Mouse (Mus musculus): ENCODE results near the gene Tle2.

Gene Tle2

DNA sequence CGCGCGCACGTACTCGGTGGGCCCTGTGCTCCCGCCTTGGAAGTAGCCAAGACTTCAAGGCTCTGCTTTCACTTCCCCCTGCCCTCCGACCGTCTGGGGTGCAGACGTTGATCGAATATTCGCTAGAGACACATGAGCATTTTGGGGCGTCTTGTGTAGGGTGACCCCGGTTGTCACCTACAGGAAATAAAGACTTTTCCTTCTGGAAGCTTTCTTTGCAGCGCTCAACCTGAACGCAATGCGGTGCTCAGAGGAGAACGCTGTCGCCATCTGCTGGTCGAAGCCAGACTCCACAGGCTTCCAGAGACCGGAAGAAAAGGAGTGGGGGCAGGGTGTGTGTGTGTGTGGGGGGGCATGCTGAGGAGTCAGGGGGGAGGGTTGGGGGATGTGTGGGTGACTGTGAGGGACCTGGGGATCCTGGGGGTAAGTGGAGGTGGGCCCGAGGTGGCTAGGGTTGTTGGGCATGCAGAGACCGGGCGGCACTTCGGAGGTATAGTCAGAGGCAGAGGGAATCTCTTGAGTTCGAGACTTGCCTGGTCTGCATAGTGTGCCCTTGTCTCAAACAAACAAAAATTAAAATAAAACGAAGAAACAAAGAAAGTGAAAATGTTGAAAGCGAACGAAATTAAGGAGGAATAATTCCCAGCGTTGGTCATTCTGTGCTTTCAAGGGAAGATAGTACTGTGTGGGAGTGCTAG lies 30.8 kb downstream of the Tle2 start:
- DNase-seq (ENCODE audit: low spot score in 2 of 2) = peak; percentile 87 to 92

- DNase-seq (ENCODE audit: low spot score in 2 of 2) = no peak
Measured at GRCm38 (mm10) chr10:81605666-81605973, 31.3 kb downstream of the Tle2 start.

GRCm38 (mm10) chr10:81605974-81606751 lies 31.8 kb downstream of the Tle2 start, which contains the start of gene BC025920:
Gene BC025920 (plus strand): TSS chr10:81606270.
- peak; percentile 91 to 94 for DNase-seq (ENCODE audit: low spot score in 2 of 2)

- DNase-seq (ENCODE audit: low spot score in 2 of 2) = no peak
Measured at GRCm38 (mm10) chr10:81608308-81608707, 33.9 kb downstream of the Tle2 start.

GRCm38 (mm10) chr10:81612779-81613178 lies 38.4 kb downstream of the Tle2 start:
- DNase-seq (ENCODE audit: low spot score in 2 of 2) = no peak

- DNase-seq (ENCODE audit: low spot score in 2 of 2) = no peak
Measured at GRCm38 (mm10) chr10:81615486-81615885, 41.1 kb downstream of the Tle2 start.

GRCm38 (mm10) chr10:81619976-81620375 lies 45.6 kb downstream of the Tle2 start:
- DNase-seq (ENCODE audit: low spot score in 2 of 2) = no peak

DNA sequence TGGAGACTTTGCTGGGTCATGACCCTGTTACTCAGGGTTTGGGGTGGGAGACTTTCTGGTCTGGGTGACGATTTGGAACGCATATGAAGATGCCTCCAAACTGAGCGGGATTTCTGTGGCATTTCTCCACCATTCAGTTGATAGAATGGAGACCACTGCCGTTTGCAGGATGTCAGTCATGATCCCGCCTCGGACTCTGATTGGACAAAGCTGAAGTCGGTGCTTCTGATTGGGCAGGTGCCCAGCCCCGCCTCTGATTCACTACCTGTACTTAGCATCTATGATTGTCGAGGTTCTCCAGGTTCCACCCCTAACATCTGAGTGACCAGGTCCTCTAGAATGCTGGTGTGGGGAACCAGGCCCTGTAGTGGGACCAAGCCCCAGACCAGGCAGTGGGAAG lies 46.4 kb downstream of the Tle2 start:
- no peak for DNase-seq (ENCODE audit: low spot score in 2 of 2)

- no peak for DNase-seq (ENCODE audit: low spot score in 2 of 2)
Measured at GRCm38 (mm10) chr10:81623441-81623840, 49.1 kb downstream of the Tle2 start.

GRCm38 (mm10) chr10:81626101-81626993 lies 52.0 kb downstream of the Tle2 start:
- no peak for DNase-seq (ENCODE audit: low spot score in 2 of 2)

- DNase-seq (ENCODE audit: low spot score in 2 of 2) = peak; percentile 92 to 94
Measured at GRCm38 (mm10) chr10:81626994-81627835, 52.9 kb downstream of the Tle2 start, which contains the start of gene Sirt6. Gene Sirt6 (minus strand): TSS chr10:81627797.

DNA sequence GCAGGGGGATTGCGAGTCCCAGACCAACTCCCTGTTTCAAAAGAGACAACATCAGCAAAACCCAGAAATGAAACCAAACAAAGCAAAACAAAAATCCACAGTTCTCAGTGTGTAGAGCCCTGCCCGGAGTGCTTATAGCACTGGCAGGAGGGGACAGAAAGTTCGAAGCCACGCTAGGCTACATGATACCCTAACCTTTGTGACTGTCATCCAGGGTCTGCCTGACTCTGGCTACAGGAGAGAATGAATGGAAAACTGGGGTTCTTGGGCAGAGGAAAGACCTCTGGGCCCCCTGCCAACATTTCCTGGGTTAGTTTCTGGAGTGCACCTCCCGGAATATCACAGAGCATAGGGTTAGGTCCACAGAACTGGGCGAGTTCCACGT lies 53.5 kb downstream of the Tle2 start:
- no peak for DNase-seq (ENCODE audit: low spot score in 2 of 2)

DNA sequence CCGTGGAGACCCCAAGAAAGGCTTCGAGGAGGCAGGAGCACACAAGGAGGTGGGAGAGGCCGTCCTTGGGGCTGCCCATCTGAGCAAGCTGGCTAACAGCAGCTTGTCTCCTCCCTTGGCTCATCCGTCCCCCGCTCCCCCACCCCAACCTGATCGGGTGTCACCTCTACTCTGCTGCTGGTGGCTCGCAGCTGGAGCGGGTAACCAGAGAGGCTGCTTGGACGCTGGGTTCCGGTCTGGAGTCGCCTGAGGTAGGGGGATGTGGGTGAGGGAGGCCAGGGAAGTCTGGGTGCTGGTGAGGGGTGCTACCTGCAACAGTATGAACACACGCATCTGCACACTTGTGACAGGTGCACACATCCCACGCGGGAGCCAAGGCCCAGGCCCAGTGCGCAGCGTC lies 54.0 kb downstream of the Tle2 start, which contains the start of gene Ankrd24:
TSS of gene Ankrd24 (plus strand) at position 151 of the 400 bp plus-strand sequence.
- no peak for DNase-seq (ENCODE audit: low spot score in 2 of 2)

- DNase-seq (ENCODE audit: low spot score in 2 of 2) = peak; percentile 80 to 84
Measured at GRCm38 (mm10) chr10:81633253-81634099, 59.1 kb downstream of the Tle2 start.

DNA sequence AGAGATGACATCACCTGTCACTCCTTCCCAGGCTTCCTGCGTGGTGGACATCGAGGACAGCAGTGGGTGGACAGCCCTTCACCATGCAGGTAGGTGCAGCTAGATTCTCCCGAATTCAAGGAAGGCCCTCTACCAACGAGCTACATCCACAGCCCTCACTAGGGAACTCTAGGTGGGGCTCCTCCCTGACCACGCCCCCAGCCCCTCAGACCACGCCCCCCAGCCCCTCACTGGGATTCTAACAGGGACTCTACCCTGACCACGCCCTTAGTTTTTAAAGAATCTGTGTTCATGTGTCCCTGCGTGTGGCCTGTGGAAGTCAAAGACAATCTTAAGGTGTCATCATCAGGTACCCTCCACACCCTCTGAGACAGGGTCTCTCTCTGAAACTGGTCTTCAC lies 62.0 kb downstream of the Tle2 start:
- DNase-seq (ENCODE audit: low spot score in 2 of 2) = no peak

GRCm38 (mm10) chr10:81638101-81638500 lies 63.7 kb downstream of the Tle2 start:
- DNase-seq (ENCODE audit: low spot score in 2 of 2) = no peak
